Mouse (Mus musculus): Measurements from ENCODE around the gene Tnnt2. TPM values are rescaled to one million over a fixed set of nuclear protein-coding genes. Genes with fewer than 3 reads are reported as not detected.

Tnnt2 gene
- polyA plus RNA-seq, 1 experiment from 2014 or later, result 37.2 TPM

DNA sequence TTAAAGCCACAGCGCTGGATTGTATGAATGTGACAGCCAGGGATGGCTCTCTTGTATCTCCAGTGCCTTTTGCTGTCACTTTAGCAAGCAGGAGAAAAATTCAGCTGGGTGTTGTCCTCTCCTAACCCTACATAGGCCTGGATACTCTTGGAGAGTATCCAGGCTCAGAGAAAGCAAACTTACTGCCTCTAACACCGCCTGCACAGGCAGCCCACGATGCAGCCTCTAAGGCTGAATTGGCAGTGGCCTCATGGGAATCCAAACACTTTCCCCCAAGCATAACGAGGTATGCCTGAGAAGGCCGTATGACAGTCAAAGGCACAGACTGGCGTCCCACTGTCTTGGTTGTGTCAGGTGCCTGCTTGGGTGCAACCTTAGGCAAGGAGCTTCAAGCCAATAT, 56.1 kb downstream of the Tnnt2 start:
- Histone ChIP-seq H3K4me3 (ENCODE audit: low read length) (no peak overlapping the region), H3K9ac (replicated peaks; ENCODE audit: low read length) (no peak overlapping the region), H3K27ac (ENCODE audit: low read length) (no peak overlapping the region), H3K4me2 (replicated peaks; ENCODE audit: low read depth, low read length) (no peak overlapping the region), H3K36me3 (ENCODE audit: insufficient read depth, low read length) (no peaks in the 10 kb centered on the region), H3K27me3 (ENCODE audit: insufficient read depth, low read length) (no peaks in the 10 kb centered on the region), H3K9me3 (ENCODE audit: low read length) (no peaks in the 10 kb centered on the region), H3K4me1 (ENCODE audit: insufficient read depth, low read length) (no peaks in the 10 kb centered on the region)
- no peak for ATAC-seq (ENCODE audit: low FRiP score, low TSS enrichment)
- 73% methylated on average over 6 of the region's 6 CpGs for WGBS

GRCm38 (mm10) chr1:135892764-135893163, 56.6 kb downstream of the Tnnt2 start:
- H3K9ac ChIP-seq (replicated peaks; ENCODE audit: low read length), result no peak overlapping the region
- no peaks in the 10 kb centered on the region for H3K36me3 ChIP-seq (ENCODE audit: insufficient read depth, low read length)
- no peak overlapping the region for H3K27ac ChIP-seq (ENCODE audit: low read length)
- WGBS, result 77% methylated on average over 6 of the region's 6 CpGs
- H3K4me2 ChIP-seq (replicated peaks; ENCODE audit: low read depth, low read length), result no peak overlapping the region
- H3K9me3 ChIP-seq (ENCODE audit: low read length), result no peaks in the 10 kb centered on the region
- ATAC-seq (ENCODE audit: low FRiP score, low TSS enrichment), result no peak
- no peak overlapping the region for H3K4me3 ChIP-seq (ENCODE audit: low read length)
- no peaks in the 10 kb centered on the region for H3K4me1 ChIP-seq (ENCODE audit: insufficient read depth, low read length)
- no peaks in the 10 kb centered on the region for H3K27me3 ChIP-seq (ENCODE audit: insufficient read depth, low read length)

DNA sequence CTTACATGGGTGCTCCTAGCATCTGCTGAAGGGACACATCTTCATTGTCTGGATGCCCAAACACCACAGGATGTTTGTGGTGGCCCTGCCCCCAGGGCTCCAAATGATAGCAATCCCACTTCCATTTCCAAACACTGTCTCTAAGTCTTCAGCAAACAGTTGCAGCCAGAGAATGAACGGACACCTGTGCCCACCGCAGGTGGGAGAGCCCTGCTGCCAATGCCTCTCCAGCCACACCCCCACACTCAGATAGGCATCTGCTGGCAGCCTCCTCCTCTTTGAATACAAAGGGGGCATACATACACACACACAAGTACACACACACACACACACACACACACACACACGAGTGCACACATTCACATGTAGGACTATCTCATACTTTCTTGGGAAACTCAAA, 57.2 kb downstream of the Tnnt2 start:
- no peak overlapping the region for H3K9ac ChIP-seq (replicated peaks; ENCODE audit: low read length)
- ATAC-seq (ENCODE audit: low FRiP score, low TSS enrichment), result no peak
- no peaks in the 10 kb centered on the region for H3K4me1 ChIP-seq (ENCODE audit: insufficient read depth, low read length)
- H3K36me3 ChIP-seq (ENCODE audit: insufficient read depth, low read length), result no peaks in the 10 kb centered on the region
- no peaks in the 10 kb centered on the region for H3K9me3 ChIP-seq (ENCODE audit: low read length)
- 83% methylated on average over 3 of the region's 3 CpGs for WGBS
- H3K4me2 ChIP-seq (replicated peaks; ENCODE audit: low read depth, low read length), result no peak overlapping the region
- no peak overlapping the region for H3K27ac ChIP-seq (ENCODE audit: low read length)
- H3K4me3 ChIP-seq (ENCODE audit: low read length), result no peak overlapping the region
- H3K27me3 ChIP-seq (ENCODE audit: insufficient read depth, low read length), result no peaks in the 10 kb centered on the region

- Histone ChIP-seq H3K27me3 (ENCODE audit: insufficient read depth, low read length) (no peaks in the 10 kb centered on the region), H3K4me1 (ENCODE audit: insufficient read depth, low read length) (no peaks in the 10 kb centered on the region), H3K36me3 (ENCODE audit: insufficient read depth, low read length) (no peaks in the 10 kb centered on the region), H3K27ac (ENCODE audit: low read length) (no peak overlapping the region), H3K9ac (replicated peaks; ENCODE audit: low read length) (no peak overlapping the region), H3K9me3 (ENCODE audit: low read length) (no peaks in the 10 kb centered on the region), H3K4me3 (ENCODE audit: low read length) (no peak overlapping the region), H3K4me2 (replicated peaks; ENCODE audit: low read depth, low read length) (no peak overlapping the region)
- WGBS, result 82% methylated on average over 4 of the region's 4 CpGs
- no peak for ATAC-seq (ENCODE audit: low FRiP score, low TSS enrichment)
Observed at GRCm38 (mm10) chr1:135895367-135895766, 59.2 kb downstream of the Tnnt2 start.

GRCm38 (mm10) chr1:135899295-135899694, 63.1 kb downstream of the Tnnt2 start:
- Histone ChIP-seq H3K27me3 (ENCODE audit: insufficient read depth, low read length) (no peaks in the 10 kb centered on the region), H3K27ac (ENCODE audit: low read length) (no peak overlapping the region), H3K9ac (replicated peaks; ENCODE audit: low read length) (no peak overlapping the region), H3K4me2 (replicated peaks; ENCODE audit: low read depth, low read length) (no peak overlapping the region), H3K4me3 (ENCODE audit: low read length) (no peak overlapping the region), H3K4me1 (ENCODE audit: insufficient read depth, low read length) (no peaks in the 10 kb centered on the region), H3K9me3 (ENCODE audit: low read length) (no peaks in the 10 kb centered on the region), H3K36me3 (ENCODE audit: insufficient read depth, low read length) (no peaks in the 10 kb centered on the region)
- no peak for ATAC-seq (ENCODE audit: low FRiP score, low TSS enrichment)
- WGBS, result 83% methylated on average over 6 of the region's 6 CpGs

DNA sequence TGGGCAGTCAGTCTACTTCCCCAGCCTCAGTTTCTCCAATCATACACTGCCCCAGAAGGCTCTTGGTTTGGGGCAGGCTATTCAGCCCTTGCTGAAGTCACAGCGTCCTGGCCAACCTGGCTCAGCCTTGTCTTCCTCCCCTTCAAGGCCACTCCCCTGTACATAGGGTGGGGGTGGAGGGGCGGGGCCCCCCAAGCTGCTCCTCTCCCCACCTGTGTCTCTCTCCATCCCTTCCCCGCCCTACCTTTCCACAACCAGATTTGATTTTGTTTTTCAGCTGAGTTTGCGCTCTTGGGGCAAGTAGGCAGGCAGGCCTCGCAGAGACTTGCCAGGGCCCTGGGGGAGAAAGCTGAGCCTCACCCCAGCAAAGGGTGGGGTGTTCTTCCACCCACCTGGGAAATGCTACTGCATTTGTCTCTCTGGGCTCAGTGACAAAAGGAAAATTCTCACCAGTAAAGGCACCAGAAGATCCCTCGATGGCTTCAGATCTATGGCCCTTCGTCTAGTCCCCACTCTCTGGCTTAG, 63.9 kb downstream of the Tnnt2 start:
- Histone ChIP-seq H3K27ac (ENCODE audit: low read length) (no peak overlapping the region), H3K9me3 (ENCODE audit: low read length) (no peaks in the 10 kb centered on the region), H3K4me2 (replicated peaks; ENCODE audit: low read depth, low read length) (no peak overlapping the region), H3K4me3 (ENCODE audit: low read length) (no peak overlapping the region), H3K9ac (replicated peaks; ENCODE audit: low read length) (no peak overlapping the region), H3K4me1 (ENCODE audit: insufficient read depth, low read length) (no peaks in the 10 kb centered on the region), H3K27me3 (ENCODE audit: insufficient read depth, low read length) (no peaks in the 10 kb centered on the region), H3K36me3 (ENCODE audit: insufficient read depth, low read length) (no peaks in the 10 kb centered on the region)
- WGBS, result 68% methylated on average over 7 of the region's 7 CpGs
- no peak for ATAC-seq (ENCODE audit: low FRiP score, low TSS enrichment)

Other genes starting within 250 kb of the Tnnt2 start
- gene Nav1, start 229.1 kb upstream of the Tnnt2 start, polyA plus RNA-seq (2015; fragmentation: Nextera tagmentation; extraction: Ambion mirVana), result 12.2 and 16.8 TPM in 2 replicates
- 141 and 157 TPM in 2 replicates for gene Csrp1, start 116.3 kb upstream of the Tnnt2 start, polyA plus RNA-seq (2015; fragmentation: Nextera tagmentation; extraction: Ambion mirVana)
- gene Phlda3, start 70.2 kb upstream of the Tnnt2 start, polyA plus RNA-seq (2015; fragmentation: Nextera tagmentation; extraction: Ambion mirVana), result 79.6 and 87.5 TPM in 2 replicates
- 21.9 and 23.5 TPM in 2 replicates for gene Tnni1, start 56.9 kb upstream of the Tnnt2 start, polyA plus RNA-seq (2015; fragmentation: Nextera tagmentation; extraction: Ambion mirVana)
- gene Lad1, start 17.8 kb upstream of the Tnnt2 start, polyA plus RNA-seq (2015; fragmentation: Nextera tagmentation; extraction: Ambion mirVana), result 29.1 and 30.8 TPM in 2 replicates
- 0.24 and 0.44 TPM in 2 replicates for gene Pkp1, start 82.9 kb downstream of the Tnnt2 start, polyA plus RNA-seq (2015; fragmentation: Nextera tagmentation; extraction: Ambion mirVana)
- 0.17 and 0.30 TPM in 2 replicates for gene Igfn1, start 170.0 kb downstream of the Tnnt2 start, polyA plus RNA-seq (2015; fragmentation: Nextera tagmentation; extraction: Ambion mirVana)
- 260 and 268 TPM in 2 replicates for gene Tmem9, start 171.8 kb downstream of the Tnnt2 start, polyA plus RNA-seq (2015; fragmentation: Nextera tagmentation; extraction: Ambion mirVana)
- gene Ascl5, start 214.4 kb downstream of the Tnnt2 start, polyA plus RNA-seq (2015; fragmentation: Nextera tagmentation; extraction: Ambion mirVana), result not detected in 2 replicates
- 0.36 TPM in 2 replicates for gene Cacna1s, start 216.4 kb downstream of the Tnnt2 start, polyA plus RNA-seq (2015; fragmentation: Nextera tagmentation; extraction: Ambion mirVana)

Data from kidney, embryonic 16.5 days (tissue).